Comparison of ENCODE assay signal across 19 mouse cellular contexts in genomic region chr8:90011682-90012409, GRCm38 (mm10).
A peak's percentile ranks its signal among the peaks of the same experiment; 100 is the strongest.
DNase-seq lines count a peak whose midpoint lies in the region; ATAC-seq lines count a peak whose summit lies in the region.
"Had no signal": no experiment of that assay in that cellular context is flagged by ENCODE, and none has a peak within 500 bp of the region (broad histone marks: within the 10 kb centered on the region; RNA-seq: fewer than 3 reads in every experiment).

No protein-coding gene starts in this region.

- DNase-seq in adrenal gland, adult (ENCODE audit: inconsistent age in 2 of 2, low spot score in 1 of 2) = peak; percentile 27 to 68
- DNase-seq in adrenal gland, postnatal 25 days = no peak
- peak; percentile 90 for DNase-seq in kidney, adult 11 months
- DNase-seq in frontal cortex, postnatal 10 days (ENCODE audit: low spot score in 2 of 2) = no peak
- no peak for DNase-seq in cerebellum, adult 11 months
- DNase-seq: cerebellum, adult 11-12 months; gastrocnemius, postnatal 14 days; left cerebral cortex, postnatal 4 days; liver, embryonic 13.5 days; retina, postnatal 1 day; thymus, adult 18-20 months had no signal

- 64% methylated on average over 6 of the region's 6 CpGs for WGBS in kidney, embryonic 14.5 days
- 59% methylated on average over 6 of the region's 6 CpGs for WGBS in kidney, embryonic 15.5 days

- H3K27ac ChIP-seq in kidney, embryonic 14.5 days (ENCODE audit: low read depth, low read length) = no peak overlapping the region
- peak overlapping the region; percentile 52; the same call in 1 of the 2 replicates for H3K27ac ChIP-seq in kidney, embryonic 15.5 days
- H3K27ac ChIP-seq: embryonic facial prominence, embryonic 12.5 days; hindbrain, embryonic 14.5 days; liver, embryonic 13.5 days had no signal

- H3K27me3 ChIP-seq in kidney, embryonic 14.5 days (ENCODE audit: control insufficient read depth, insufficient read depth, low read length) = no peaks in the 10 kb centered on the region
- no peaks in the 10 kb centered on the region for H3K27me3 ChIP-seq in kidney, embryonic 15.5 days
- H3K27me3 ChIP-seq: CH12.LX; embryonic facial prominence, embryonic 12.5 days; liver, embryonic 13.5 days; megakaryocyte, embryonic 14.5 days had no signal

- no peak overlapping the region for H3K4me2 ChIP-seq in kidney, embryonic 14.5 days (replicated peaks; ENCODE audit: low read depth, low read length)
- no peak overlapping the region for H3K4me2 ChIP-seq in kidney, embryonic 15.5 days
- H3K4me2 ChIP-seq: embryonic facial prominence, embryonic 12.5 days; hindbrain, embryonic 14.5 days; liver, embryonic 13.5 days had no signal

- H3K9me3 ChIP-seq in kidney, embryonic 14.5 days (ENCODE audit: control insufficient read depth, low read length) = no peaks in the 10 kb centered on the region
- H3K9me3 ChIP-seq in kidney, embryonic 15.5 days (replicated peaks) = no peaks in the 10 kb centered on the region
- H3K9me3 ChIP-seq: embryonic facial prominence, embryonic 12.5 days; liver, embryonic 13.5 days had no signal

- no peak overlapping the region for H3K4me3 ChIP-seq in kidney, embryonic 14.5 days (ENCODE audit: low read length)
- H3K4me3 ChIP-seq in kidney, embryonic 15.5 days (replicated peaks) = no peak overlapping the region
- H3K4me3 ChIP-seq: embryonic facial prominence, embryonic 12.5 days; liver, embryonic 13.5 days; megakaryocyte, embryonic 14.5 days had no signal

- H3K36me3 ChIP-seq in kidney, embryonic 14.5 days (ENCODE audit: control insufficient read depth, insufficient read depth, low read length) = no peaks in the 10 kb centered on the region
- H3K36me3 ChIP-seq in kidney, embryonic 15.5 days = no peaks in the 10 kb centered on the region
- H3K36me3 ChIP-seq: embryonic facial prominence, embryonic 12.5 days; liver, embryonic 13.5 days had no signal

- ATAC-seq in kidney, embryonic 14.5 days (ENCODE audit: low FRiP score, low TSS enrichment) = no peak
- 0 out of 2 replicates have a peak, but pooled peaks have one; percentile 60 for ATAC-seq in kidney, embryonic 15.5 days (replicated peaks; ENCODE audit: low FRiP score)
- ATAC-seq in megakaryocyte, adult 5-6 weeks (ENCODE audit: poor library complexity, severe bottlenecking) = no peak
- ATAC-seq: intestine, embryonic 16.5 days had no signal

- H3K9ac ChIP-seq in kidney, embryonic 14.5 days (ENCODE audit: low read depth, low read length) = no peak overlapping the region
- no peak overlapping the region for H3K9ac ChIP-seq in kidney, embryonic 15.5 days
- H3K9ac ChIP-seq: embryonic facial prominence, embryonic 12.5 days; hindbrain, embryonic 14.5 days; liver, embryonic 13.5 days had no signal

- no peaks in the 10 kb centered on the region for H3K4me1 ChIP-seq in kidney, embryonic 14.5 days (ENCODE audit: control insufficient read depth, insufficient read depth, low read length)
- no peaks in the 10 kb centered on the region for H3K4me1 ChIP-seq in kidney, embryonic 15.5 days
- H3K4me1 ChIP-seq: embryonic facial prominence, embryonic 12.5 days; liver, embryonic 13.5 days; megakaryocyte, embryonic 14.5 days had no signal

Comparison
In these comparisons a context has a peak if more than half of its experiments do, and no peak if none do; other contexts are left out.
1. DNase-seq: peak in adrenal gland, adult (2 of 2) and kidney, adult 11 months (single experiment); none in adrenal gland, postnatal 25 days (single experiment), frontal cortex, postnatal 10 days (0 of 2) and cerebellum, adult 11 months (single experiment).